Mouse (Mus musculus) cerebellum, adult 11-12 months (tissue): ENCODE results near the gene Gm9903.
A peak's percentile ranks its signal among the peaks of the same experiment; 100 is the strongest.

Experiments used
- DNase-seq: peaks from one replicate; pipeline ENCODE4 v3.0.0; 2022

The Gm9903 gene

DNA sequence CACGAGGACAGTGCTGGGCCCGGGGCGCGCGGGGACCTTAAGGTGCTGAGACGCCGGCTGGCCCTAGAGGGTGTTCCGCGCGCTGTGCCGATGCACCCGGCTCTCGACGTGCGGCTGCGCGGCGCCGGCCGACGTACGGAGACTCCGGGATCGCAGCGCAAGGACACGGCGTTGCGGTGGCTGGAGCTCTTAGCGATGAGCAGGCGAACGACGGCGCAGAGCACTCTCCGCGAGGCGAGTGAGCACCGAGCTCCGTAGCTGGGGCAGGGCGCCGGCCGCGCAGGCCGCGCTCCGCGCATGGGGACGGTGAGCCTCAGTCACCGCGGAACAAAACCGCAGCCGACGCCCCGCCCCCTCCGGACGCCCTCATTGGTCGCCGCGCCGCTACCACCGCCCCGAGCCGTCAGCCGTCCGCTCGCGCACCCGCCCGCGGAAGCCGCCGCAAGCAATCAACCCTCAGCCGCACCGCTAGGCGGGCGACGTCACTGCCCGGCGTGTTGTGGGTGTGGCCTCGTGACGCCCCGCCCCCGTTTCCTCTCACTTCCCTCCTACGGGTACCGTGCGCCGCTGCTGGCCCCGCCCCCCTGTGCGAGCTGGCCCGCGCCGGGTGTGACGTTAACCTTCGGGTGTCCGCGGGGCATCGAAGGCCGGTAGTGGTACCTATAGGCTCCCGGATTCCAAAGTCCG lies at the start of gene Gm9903, which contains the start of gene Fam53a:
Gene Gm9903 (plus strand): TSS at position 625 of the 687 bp plus-strand sequence.
Gene Fam53a (minus strand): TSS at position 335 of the 687 bp plus-strand sequence.
- peak; percentile 100 for DNase-seq

DNA sequence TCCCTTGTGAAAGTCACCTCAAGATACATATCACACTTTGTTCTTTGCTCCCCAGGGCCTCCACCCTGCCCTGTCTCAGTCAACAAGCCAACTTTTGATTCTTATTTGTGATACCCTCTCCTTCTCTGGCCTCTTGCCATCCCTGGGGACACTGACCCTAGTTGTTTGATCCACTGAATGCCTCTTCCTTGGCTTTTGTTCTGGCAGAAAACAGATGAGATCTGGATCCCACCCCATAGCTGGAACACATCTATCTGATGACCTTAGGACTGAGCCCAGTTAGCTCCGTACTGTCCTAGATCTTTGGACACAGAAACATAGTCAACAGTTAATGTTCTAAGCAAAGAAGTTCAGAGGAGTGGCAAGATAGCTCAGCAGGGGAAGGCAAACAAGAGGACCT lies 49.4 kb upstream of the Gm9903 start:
- no peak for DNase-seq

DNA sequence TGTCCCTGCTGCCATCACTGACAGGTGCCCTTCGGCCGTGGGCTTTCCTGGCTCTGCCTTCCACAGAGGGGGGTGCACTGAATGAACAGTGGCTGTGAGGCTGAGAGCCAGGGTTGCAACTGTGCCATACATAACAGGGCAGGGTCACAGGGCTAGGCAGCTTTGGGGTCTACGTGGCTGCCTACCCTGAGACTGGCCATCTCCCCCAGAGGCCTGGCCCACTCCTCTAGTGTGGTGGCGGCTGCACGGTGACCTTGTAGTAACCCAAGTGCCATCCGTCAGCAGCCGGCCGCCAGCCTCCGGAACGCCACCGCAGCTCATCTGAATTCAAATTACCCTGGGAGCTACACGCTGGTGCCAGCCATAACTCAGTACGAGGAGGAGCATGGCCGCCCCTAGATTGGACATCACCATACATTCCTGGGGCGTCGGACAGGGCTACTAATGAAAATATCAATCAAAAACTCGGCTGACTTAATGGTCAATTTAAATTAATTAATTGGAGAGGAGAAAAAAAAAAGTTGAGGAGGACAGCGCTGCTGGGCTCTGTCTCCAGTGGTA lies 42.1 kb upstream of the Gm9903 start:
- DNase-seq: no peak

DNA sequence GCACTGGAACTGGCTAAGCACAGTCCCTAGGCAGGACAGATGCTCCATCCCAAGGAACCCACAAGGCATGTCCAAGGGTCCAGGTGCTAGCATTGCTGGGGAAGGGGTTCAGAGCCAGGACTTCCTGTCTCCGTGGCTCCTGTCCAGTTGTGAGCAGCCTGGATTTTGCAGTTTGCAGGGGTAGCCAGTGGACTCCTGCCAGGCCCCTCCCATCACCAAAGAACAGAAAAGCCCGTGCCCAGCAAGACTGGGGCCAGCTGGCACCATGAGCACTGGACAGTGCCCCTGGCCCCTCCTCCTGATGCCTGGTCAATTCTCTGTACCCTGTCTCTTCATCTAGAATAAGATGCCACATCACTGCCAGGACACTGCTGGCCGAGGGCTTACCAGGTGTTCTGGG lies 41.7 kb upstream of the Gm9903 start:
- DNase-seq: no peak

DNA sequence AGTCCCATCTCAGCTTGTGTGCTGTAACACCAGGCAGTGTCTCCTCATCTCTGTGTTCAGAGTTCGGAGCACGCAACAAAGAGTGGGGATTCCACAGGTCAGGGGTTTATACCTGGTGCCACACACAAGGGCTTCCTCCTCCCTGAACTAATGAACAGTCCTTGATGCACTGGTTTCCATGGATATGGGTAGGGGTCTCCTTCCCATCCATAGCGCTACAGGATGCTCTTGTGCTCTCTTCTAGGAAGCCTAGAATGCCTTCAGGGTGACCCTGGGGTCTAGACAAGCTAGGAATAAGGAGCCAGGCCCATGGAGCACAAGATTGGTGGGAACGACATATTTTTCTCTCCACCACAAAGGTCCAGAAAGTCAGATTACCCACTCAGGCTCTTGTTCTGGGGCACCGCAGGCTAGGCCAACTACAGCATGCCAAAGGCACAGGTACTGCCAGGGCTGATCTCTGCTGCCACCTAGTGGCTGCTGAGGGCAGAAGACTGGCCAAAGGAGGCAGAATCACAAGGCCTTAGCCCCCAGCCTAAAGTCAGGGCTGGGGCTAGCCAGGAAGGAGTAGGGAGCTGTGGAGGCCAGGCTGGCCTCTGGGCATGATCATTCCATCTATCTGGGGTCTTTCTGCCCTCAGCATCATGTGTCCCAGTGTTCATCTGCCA lies 40.4 kb upstream of the Gm9903 start:
- peak; percentile 61 for DNase-seq

DNA sequence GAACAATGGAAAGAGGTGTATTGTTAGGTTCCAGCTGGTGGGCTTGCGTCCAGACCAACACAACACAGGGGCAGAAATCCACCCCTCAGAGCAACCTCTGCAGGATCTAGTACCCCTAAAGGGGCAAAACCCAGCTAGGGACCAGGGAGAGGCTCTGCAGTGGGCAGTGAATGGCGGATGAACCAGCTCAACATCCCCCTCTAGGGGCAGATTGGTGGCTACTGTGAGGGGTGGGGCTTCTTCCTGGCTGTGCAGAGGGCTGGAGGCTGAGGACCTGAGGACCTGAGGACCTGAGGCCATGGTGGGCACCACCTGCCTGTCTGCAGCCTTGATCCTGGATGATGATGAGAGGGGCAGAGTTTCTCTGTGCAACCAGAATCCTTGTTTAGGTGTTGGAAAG lies 36.1 kb upstream of the Gm9903 start:
- no peak for DNase-seq

DNA sequence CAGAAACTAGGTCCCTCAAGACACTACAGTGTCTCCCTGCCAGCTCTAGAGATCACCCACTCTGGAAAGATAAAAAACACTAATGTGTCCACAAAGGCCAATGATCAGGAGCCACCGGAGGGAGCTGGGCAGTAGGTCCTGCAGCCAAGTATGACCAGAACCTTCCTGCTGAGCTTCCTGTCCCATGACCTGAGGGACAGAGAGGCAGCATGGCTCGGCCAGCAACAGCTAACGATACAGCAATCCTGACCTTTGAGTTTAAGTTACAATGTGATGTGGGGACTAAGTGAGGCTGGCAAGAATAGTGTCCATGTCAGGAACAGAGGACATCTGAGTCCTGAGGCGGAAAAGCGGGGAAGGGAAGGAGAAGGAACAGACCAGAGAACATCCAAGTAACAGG lies 24.4 kb upstream of the Gm9903 start:
- peak; percentile 38 for DNase-seq

DNA sequence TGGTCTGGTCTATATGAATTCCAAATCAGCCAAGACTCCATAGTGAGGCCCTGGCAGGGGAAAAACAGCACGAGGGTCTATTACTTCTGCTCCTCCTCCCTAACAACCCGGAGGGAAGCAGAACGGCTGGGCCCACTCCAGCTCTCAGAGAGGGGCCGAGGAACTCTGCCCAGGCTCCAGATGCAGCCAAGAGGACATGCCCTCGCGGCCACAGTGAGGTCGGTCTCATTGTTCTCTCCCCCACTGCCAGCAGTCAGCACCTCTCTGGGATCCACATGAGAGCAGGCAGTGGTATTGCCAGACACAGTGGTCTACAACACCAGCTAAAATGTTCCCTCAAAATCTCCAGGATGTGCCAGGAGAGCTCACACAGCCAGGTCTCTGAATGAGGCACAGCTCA lies 23.1 kb upstream of the Gm9903 start:
- DNase-seq: peak; percentile 45

DNA sequence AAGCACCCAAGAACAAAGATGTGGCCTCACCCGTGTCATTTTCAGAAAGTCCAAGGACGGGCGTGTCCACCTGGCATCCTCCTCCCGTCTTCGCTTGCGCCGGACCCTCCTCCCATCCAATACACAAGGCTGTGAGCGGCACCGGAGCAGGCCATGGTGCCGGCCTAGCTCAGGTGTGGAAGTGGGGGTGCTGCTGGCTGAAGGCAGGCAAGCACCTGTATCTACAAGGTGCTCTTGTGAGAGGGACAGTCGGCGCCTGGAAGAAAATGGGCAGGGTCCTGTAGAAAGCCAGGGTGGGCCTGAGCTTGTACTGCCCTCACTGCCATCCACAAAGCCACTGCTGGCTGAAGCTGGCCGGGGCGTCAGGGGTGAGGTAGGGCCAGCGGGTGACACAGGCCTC lies 22.3 kb upstream of the Gm9903 start:
- DNase-seq: no peak

DNA sequence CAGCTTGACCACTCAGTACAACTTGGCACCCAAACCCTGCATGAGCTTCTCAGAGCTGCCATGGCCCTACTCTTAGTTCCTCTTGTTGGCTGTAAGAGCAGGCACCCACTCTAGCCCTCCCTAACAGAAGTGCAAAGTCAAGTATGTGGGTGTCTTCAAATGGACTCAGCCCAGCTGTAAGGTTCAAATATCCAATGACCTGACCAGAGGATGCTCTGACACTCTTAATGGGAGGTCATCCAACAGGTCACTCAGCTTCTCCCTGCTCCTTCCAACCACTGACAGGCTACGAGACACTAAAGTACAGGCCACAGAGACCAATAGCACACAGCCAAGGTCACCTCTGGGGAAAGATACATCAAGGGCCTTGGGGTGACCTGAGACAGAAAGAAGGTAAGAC lies 20.5 kb upstream of the Gm9903 start:
- DNase-seq: no peak

DNA sequence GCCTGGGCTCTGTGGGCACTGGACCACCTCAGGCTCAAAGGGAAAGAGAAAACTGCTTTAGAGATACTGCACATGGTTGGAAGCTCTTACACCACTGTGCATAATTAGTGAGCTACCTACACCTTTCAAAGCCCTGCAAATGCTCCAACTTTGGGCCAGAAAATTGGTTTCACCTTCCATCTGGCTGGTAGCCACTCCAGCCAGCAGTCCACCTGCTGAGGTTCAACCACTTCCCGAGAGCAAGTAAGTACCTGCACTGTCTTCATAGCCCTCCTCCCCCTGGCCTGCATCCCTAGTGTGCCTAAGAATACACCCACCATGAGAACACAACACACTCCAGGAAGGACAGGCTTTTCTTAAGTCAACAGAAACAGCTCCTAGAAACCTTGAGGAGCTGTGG lies 17.9 kb upstream of the Gm9903 start:
- DNase-seq: peak; percentile 45

DNA sequence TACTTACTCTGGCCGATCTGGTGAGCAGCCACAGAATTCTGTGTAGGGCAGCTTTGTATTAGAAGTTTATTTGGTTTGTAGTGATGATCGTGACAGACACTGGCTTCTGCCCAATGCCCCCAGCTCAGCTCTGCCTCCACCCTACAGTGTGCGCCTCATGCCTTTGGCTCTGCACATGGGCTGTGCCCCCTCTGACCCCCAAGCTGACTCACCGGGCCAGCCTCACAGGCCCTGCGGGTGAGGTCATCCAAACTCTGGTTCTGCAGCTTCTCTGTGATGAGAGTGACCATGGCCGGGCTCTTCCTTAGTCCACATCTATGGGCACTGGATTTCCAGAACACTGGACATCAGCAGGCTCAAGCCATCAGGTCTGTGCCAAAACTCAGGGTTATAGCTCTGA lies 15.3 kb upstream of the Gm9903 start:
- no peak for DNase-seq

DNA sequence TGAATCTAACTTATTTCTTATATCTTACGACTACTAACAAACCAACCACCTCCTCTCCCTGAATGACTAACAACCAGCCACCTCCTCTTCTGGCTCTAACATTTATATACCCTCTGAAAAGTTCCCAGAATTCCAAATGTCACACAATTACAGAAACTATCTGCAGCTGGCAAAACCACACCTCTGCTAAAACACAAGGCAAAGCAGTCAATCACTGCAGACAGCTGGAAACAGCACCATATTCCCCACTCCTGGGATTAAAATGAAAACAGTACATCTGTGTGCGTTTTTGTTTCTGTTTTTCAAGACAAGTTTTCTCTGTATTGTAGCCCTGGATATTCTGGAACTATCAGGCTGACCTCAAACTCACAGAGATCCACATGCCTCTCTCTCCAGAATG lies 7.1 kb upstream of the Gm9903 start:
- no peak for DNase-seq

DNA sequence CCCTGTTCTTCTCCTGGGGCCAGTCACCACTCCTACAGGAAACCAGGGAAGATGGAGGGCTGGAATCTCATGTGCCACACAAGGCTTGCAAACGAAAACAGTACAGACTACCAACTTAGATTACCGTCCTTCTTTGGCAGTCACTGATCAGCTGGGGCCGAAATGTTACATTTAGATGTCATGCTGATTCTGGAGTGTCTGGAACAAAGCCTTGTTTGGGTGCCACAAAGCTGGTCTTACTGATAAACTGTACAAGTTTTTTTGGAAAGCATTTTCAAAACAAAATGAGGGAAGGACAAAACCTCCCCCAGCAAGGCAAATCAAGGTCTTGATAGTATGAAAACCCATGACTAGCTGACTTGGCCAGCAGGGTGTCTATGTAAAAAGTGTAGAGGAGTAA lies 6.0 kb upstream of the Gm9903 start:
- DNase-seq: no peak

DNA sequence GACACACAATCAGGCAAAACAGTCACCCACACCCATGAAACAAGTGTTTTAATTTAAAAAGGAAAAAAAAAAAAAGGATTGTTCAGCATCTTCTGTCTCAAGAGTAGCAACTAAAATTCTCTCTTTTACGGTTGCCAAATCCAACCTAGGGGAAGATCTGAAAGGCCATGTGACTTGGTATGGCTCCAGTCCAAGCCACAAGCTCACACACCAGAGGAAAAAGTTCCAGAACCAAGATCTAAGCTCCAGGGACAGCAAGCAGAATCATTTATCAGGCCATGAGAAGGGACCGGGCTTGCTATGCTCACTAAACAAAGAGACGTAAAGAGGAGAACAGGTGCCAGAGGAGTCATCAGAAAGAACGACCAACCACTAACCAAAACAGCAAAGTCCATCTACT lies 1.8 kb upstream of the Gm9903 start:
- DNase-seq: no peak

DNA sequence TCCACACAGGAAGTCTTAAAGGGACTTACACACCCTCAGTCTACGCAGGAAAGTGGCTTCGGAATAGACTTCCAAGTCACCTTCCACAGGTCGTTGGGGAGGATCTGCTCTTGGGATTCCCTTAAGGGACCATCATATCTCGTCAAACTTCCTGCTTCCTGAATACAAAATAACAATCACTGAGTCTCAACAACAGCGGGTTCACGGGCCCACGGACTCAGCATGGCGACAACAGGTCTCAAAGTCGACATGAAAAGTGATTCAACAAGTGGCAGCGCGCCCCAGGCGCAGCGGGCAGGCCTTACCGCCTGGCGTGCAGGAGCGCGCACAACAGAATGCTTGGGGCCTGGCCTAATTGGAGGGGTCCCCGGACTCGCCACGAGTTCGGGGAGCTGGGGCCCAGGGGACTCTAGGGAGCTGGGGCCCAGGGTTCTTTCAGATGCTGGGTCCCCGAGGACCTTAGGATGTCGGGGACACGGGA lies 865 bp upstream of the Gm9903 start:
- DNase-seq: no peak

DNA sequence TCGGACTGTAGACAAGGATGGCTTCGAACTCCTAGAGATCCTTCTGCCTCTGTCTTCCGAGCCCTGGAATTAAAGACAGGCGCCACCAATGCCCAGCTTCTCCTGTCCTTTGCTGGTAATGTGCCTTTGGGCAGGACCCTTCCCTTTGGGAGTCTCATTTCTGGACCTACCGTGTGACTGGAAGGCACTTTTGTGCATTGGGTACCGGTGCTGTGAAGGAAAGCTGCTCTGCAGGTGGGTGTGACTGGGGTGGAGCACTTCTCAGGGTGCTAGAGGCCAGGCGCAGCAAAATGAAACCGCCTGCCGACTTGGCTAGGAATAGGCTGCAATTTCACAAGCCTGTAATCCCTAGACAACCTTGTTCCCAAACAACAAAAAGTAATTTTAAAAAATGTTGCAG lies 336 bp downstream of the Gm9903 start:
- DNase-seq: peak; percentile 67

DNA sequence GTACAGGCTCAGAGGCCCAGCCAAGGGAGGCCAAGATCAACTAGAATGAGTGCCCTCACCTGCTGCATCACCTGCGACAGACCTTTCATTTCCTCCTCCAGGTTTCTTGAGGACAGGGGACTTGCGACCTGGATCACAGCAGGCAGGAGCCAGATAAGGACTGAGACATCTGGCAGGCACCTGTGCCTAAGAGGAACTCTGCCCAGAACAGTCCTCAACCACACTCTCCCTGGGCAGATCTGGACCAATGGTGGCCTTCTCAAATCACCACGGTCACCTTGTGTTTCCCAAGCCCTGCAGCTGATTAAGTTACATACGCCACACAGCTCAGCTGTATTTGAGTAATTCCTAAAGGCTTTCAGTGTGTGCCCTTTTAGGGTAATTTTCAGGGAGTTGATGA lies 890 bp downstream of the Gm9903 start:
- peak; percentile 45 for DNase-seq

DNA sequence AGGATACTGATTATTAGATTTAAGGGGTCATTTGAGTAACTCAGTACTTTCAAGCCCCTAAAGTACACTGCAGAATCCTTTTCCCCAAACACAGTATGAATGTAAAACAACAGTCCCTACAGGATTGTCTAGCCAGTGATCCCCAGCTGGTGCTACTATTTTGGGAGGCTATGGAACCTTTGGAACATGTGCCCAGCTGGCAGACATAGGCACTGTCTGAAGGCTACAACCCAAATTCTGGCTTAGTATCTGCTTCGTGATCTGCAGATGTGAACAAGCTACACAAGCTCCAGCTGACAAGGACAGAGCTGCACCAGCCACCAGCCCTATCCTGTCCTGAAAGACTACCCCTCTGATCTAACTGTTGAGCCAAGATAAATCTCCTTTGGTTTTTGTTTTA lies 2.8 kb downstream of the Gm9903 start:
- DNase-seq: no peak

DNA sequence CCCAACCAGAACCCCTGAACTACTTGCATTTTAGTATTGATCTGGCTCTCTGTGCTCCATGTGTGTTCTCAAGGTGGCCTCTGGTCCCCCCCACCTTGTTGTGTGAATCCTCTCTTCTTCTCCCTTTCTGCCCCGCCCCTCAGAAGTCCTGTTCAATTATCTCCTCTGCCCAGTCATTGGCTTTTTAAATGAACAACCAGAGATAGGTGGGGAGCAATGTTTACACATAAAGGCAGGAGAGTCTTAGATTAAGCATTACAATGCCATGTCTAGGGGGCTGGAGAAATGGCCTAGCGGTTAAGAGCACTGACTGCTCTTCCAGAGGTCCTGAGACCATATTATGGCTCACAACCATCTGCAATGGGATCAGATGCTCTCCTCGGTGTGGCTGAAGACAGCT lies 5.6 kb downstream of the Gm9903 start:
- DNase-seq: no peak

DNA sequence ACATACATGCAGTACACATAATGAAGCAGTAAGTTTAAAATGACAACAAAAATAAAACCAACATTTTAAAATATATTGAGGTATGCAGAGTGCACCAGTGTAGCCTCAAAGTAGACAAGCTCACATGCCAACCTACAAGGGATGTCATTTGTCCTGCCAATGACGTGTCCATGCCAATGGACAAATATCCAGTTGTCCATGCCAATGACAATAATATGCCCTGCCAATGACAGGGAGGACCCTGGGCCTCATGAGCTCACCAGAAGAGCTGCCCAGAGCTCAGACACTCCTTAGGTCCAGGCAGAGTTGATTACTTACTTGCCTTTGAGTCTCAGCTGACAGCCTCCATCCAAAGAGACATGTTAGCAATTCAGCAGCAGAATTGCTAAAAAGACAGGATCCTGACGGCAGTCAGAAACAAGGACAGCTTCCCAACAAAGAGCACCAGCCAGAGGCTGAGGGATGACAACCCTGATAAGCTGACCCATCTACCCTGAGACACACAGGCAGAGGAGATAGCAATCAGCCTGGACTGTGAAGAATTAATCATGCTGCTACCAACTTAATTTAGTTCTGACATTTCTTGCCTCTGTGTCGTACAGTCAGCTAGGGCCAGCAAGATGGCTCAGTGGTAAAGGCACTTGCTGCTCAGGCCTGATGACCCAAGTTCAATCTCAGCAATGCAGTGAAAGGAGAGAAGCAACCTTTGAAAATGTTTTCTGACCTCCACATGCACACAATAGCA lies 8.1 kb downstream of the Gm9903 start:
- no peak for DNase-seq

DNA sequence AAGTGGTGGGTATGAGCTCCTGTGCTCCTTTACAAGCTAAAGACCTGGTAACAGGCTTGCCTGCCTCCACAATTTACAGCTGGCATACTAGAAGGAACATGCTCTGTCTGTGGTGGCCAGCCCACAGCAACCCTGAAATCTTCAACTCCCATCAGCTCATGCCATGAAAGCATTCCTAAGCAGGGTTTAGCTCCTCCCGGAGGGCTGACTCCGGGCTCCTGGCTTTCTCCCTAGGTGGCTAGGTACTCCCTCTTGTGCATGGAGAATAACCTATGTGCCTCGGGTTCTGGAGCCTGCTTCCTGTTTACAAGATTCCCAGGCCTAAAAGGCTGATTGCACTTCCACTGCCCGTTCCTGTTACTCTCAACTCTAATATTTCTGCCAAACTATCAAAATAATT lies 9.1 kb downstream of the Gm9903 start:
- no peak for DNase-seq

DNA sequence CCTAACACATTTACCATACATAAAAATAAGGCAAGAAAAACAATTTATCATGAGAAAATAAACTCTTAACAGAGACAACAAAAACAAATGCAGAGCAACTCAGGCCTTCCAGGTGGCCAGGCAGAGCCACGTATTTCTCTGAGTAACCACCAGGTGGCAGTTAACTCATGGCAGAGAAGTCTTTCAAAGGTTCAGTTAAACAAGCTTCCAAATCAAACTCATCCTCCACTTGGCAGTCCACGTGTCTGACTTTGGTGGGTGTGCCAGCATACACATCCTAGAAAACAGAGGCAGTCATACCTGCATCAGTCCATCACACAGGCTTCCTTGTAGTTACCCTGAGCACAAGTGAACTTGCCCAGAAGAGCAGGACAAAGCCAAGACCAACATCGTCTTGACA lies 10.9 kb downstream of the Gm9903 start:
- no peak for DNase-seq

DNA sequence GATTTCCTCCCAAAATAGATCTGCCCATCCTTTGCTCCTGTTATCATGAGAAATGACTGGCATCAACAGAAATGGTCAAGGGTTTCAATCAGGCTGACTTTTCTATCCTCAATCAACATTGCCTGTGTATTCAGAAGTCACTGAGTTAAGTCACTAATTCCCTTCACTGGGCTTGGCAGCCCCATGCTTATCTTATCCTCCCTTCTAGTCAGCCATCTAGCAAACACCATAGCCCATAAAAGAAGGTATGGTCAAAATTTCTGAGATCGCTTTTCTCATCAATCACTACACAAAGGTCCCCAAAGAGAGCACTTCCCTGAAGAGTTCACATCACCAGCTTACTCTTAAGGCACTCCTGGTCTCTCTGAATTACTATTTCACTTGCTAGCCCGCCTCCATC lies 21.3 kb downstream of the Gm9903 start:
- no peak for DNase-seq
